Mouse (Mus musculus): Measurements from ENCODE around the gene Wnk4. TPM values are rescaled to one million over a fixed set of nuclear protein-coding genes. Genes with fewer than 3 reads are reported as not detected.
"Not testable (repeated sequence)": the region's sequence is repeated elsewhere in the genome, so short reads cannot be mapped to it uniquely, and the experiment has no call there.

Wnk4 gene
- total RNA-seq, 2 experiments from 2014 or later = 0.83 to 1.7 TPM

- DNase-seq (ENCODE audit: low spot score in 2 of 2) = no peak
Observed at GRCm38 (mm10) chr11:101314567-101314966, 54.2 kb downstream of the Wnk4 start.

- DNase-seq (ENCODE audit: low spot score in 2 of 2) = no peak
Observed at GRCm38 (mm10) chr11:101315082-101315650, 54.8 kb downstream of the Wnk4 start.

GRCm38 (mm10) chr11:101315665-101316500, 55.5 kb downstream of the Wnk4 start, which contains the start of gene Psme3:
Psme3 (plus strand) TSS chr11:101316213.
- peak; percentile 84 to 93 for DNase-seq (ENCODE audit: low spot score in 2 of 2)

GRCm38 (mm10) chr11:101316501-101316917, 56.1 kb downstream of the Wnk4 start:
- DNase-seq (ENCODE audit: low spot score in 2 of 2) = peak in 1 of 2 experiments; percentile 34

- peak in 1 of 2 experiments; percentile 70 for DNase-seq (ENCODE audit: low spot score in 2 of 2)
Observed at GRCm38 (mm10) chr11:101323609-101324008, 63.2 kb downstream of the Wnk4 start.

- DNase-seq (ENCODE audit: low spot score in 2 of 2) = no peak
Observed at GRCm38 (mm10) chr11:101324763-101325162, 64.4 kb downstream of the Wnk4 start, which contains the start of gene Aoc2. Aoc2 (plus strand) TSS chr11:101325063.

GRCm38 (mm10) chr11:101325201-101325600, 64.8 kb downstream of the Wnk4 start:
- DNase-seq (ENCODE audit: low spot score in 2 of 2) = not testable (repeated sequence)

GRCm38 (mm10) chr11:101326147-101326546, 65.8 kb downstream of the Wnk4 start:
- no peak for DNase-seq (ENCODE audit: low spot score in 2 of 2)

Other genes with a start within 250 kb of the Wnk4 start
- gene Naglu, start 190.6 kb upstream of the Wnk4 start, total RNA-seq (2021) = 10 to 100 TPM; 11.4 to 12.8 TPM
- gene Hsd17b1, start 182.2 kb upstream of the Wnk4 start, total RNA-seq (2021) = under 1 TPM; 0.20 to 0.21 TPM
- gene Coasy, start 178.0 kb upstream of the Wnk4 start, total RNA-seq (2021) = 10 to 100 TPM; 15.1 to 17.8 TPM
- 10 to 100 TPM; 13.1 to 13.4 TPM for gene Mlx, start 173.3 kb upstream of the Wnk4 start, total RNA-seq (2021)
- gene Psmc3ip, start 165.1 kb upstream of the Wnk4 start, total RNA-seq (2021) = 1 to 10 TPM; 4.9 to 6.2 TPM
- gene Retreg3, start 140.7 kb upstream of the Wnk4 start, total RNA-seq (2021) = 10 to 100 TPM; 41.6 to 42.9 TPM
- 10 to 100 TPM; 39.3 to 42.1 TPM for gene Tubg1, start 140.6 kb upstream of the Wnk4 start, total RNA-seq (2021)
- 1 to 10 TPM; 6.8 TPM for gene Tubg2, start 104.7 kb upstream of the Wnk4 start, total RNA-seq (2021)
- 1 to 10 TPM; 3.2 to 4.1 TPM for gene Cntnap1, start 90.0 kb upstream of the Wnk4 start, total RNA-seq (2021)
- 10 to 100 TPM; 39.5 to 41.4 TPM for gene Plekhh3, start 89.2 kb upstream of the Wnk4 start, total RNA-seq (2021)
- gene Ccr10, start 85.1 kb upstream of the Wnk4 start, total RNA-seq (2021) = under 1 TPM; 0.36 to 0.37 TPM
- 10 to 100 TPM; 19.3 to 24.6 TPM for gene Ezh1, start 34.1 kb upstream of the Wnk4 start, total RNA-seq (2021)
- 10 to 100 TPM; 82.6 to 85.8 TPM for gene Ramp2, start 14.5 kb upstream of the Wnk4 start, total RNA-seq (2021)
- gene Vps25, start 6.9 kb upstream of the Wnk4 start, total RNA-seq (2021) = 10 to 100 TPM; 48.6 to 48.8 TPM
- under 1 TPM; 0.32 to 0.39 TPM for gene Cntd1, start 18.4 kb downstream of the Wnk4 start, total RNA-seq (2021)
- gene Coa3, start 18.5 kb downstream of the Wnk4 start, total RNA-seq (2021) = 10 to 100 TPM; 59.8 to 71.2 TPM
- gene Becn1, start 41.7 kb downstream of the Wnk4 start, total RNA-seq (2021) = 10 to 100 TPM; 82.5 to 86.9 TPM
- 10 to 100 TPM; 62.6 to 84.7 TPM for gene Psme3, start 55.6 kb downstream of the Wnk4 start, total RNA-seq (2021)
- 1 to 10 TPM; 2.8 to 3.0 TPM for gene Aoc2, start 64.5 kb downstream of the Wnk4 start, total RNA-seq (2021)
- gene Aoc3, start 70.0 kb downstream of the Wnk4 start, total RNA-seq (2021) = 10 to 100 TPM; 47.2 to 49.8 TPM
- gene G6pc, start 107.0 kb downstream of the Wnk4 start, total RNA-seq (2021) = under 1 TPM in 1 of 2 experiments, not detected in 1; 0.47 TPM
- 10 to 100 TPM; 15.6 to 20.3 TPM for gene Aarsd1, start 157.0 kb downstream of the Wnk4 start, total RNA-seq (2021)
- gene Gm27029, start 164.2 kb downstream of the Wnk4 start, total RNA-seq (2021) = 1 to 10 TPM; 4.5 to 7.3 TPM
- gene Rundc1, start 164.5 kb downstream of the Wnk4 start, total RNA-seq (2021) = 1 to 10 TPM; 8.6 to 9.5 TPM
- gene Ptges3l, start 164.8 kb downstream of the Wnk4 start, total RNA-seq (2021) = 10 to 100 TPM; 56.2 to 80.9 TPM
- gene Rpl27, start 181.7 kb downstream of the Wnk4 start, total RNA-seq (2021) = 10 to 100 TPM; 81.3 to 87.8 TPM
- 1 to 10 TPM; 8.0 to 8.9 TPM for gene Ifi35, start 187.8 kb downstream of the Wnk4 start, total RNA-seq (2021)
- gene Rnd2, start 204.4 kb downstream of the Wnk4 start, total RNA-seq (2021) = 1 to 10 TPM; 8.1 to 8.3 TPM
- gene Vat1, start 205.7 kb downstream of the Wnk4 start, total RNA-seq (2021) = 10 to 100 TPM; 72.6 to 79.3 TPM